Mouse (Mus musculus): ENCODE data around the gene Ano4. TPM values are rescaled to one million over a fixed set of nuclear protein-coding genes. Genes with fewer than 3 reads are reported as not detected.

Ano4 gene
- total and polyA plus RNA-seq, 3 experiments, result not detected

DNA sequence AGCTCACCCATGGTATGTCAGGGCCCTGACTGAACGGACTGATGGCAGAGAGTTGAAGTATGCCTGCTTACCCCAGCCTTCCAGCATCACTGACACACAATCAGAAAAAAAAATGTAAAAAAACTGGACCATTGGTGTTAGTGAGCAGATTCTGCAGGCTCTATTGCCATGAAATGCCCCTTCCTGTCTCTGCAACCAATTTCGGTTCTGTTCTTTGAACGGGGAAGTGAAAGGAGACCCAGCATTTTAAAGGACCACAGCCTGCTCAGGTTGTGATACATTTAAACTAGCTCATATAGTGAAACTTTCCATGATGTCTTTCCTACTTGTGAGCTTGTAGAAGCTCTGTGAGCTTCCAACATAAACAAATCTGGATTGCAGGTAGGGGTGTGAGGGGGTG is 77.2 kb downstream of the Ano4 start:
- no peaks in the 10 kb centered on the region for H3K27me3 ChIP-seq (replicated peaks)
- H3K36me3 ChIP-seq (replicated peaks in 1 of 2; ENCODE audit: control insufficient read depth in 1 of 2, insufficient read depth in 1 of 2, low read length in 1 of 2), result no peaks in the 10 kb centered on the region
- H3K4me2 ChIP-seq (ENCODE audit: insufficient read depth, low read depth, poor library complexity, severe bottlenecking), result peak overlapping the region; percentile 85
- no peak overlapping the region for H3K9ac ChIP-seq (ENCODE audit: insufficient read depth, low read depth)
- H3K27ac ChIP-seq (ENCODE audit: insufficient read depth, low read depth), result no peak overlapping the region
- TF ChIP-seq MAFK (IDR thresholded peaks at IDR 0.05; ENCODE audit: insufficient replicate concordance, low read length), result peak; percentile 39; the same call in 1 of the 2 replicates
- no peak for TF ChIP-seq NRF1 (IDR thresholded peaks at IDR 0.05; ENCODE audit: low read depth, low read length)
- peak; percentile 89 for TF ChIP-seq EP300 (IDR thresholded peaks at IDR 0.05; ENCODE audit: low read length)
- peak; percentile 26; the same call in 1 of the 2 replicates for TF ChIP-seq CHD2 (IDR thresholded peaks at IDR 0.05; ENCODE audit: low read length)
- 0 out of 2 replicates have a peak, but pooled peaks have one; percentile 39 for TF ChIP-seq ZMIZ1 (IDR thresholded peaks at IDR 0.05; ENCODE audit: low read depth, low read length)
- TF ChIP-seq BHLHE40 (IDR thresholded peaks at IDR 0.05; ENCODE audit: low read depth, low read length), result no peak
- 0 out of 2 replicates have a peak, but pooled peaks have one; percentile 22 for TF ChIP-seq E2F4 (IDR thresholded peaks at IDR 0.05; ENCODE audit: insufficient replicate concordance, low read depth, low read length)
- peak; percentile 52; the same call in 1 of the 2 replicates for TF ChIP-seq UBTF (IDR thresholded peaks at IDR 0.05; ENCODE audit: low read depth, low read length)
- 0 out of 2 replicates have a peak, but pooled peaks have one; percentile 28 for TF ChIP-seq ELF1 (IDR thresholded peaks at IDR 0.05; ENCODE audit: low read depth, low read length)
- peak; percentile 83 for TF ChIP-seq ZNF384 (IDR thresholded peaks at IDR 0.05; ENCODE audit: low read depth, low read length)
- TF ChIP-seq CTCF (conservative IDR thresholded peaks at IDR 0.05 in 1 of 2, IDR thresholded peaks at IDR 0.05 in 1 of 2; ENCODE audit: low read depth in 2 of 2, low read length in 2 of 2), result no peak
- peak; percentile 32; the same call in 1 of the 2 replicates for TF ChIP-seq JUN (IDR thresholded peaks at IDR 0.05; ENCODE audit: insufficient read depth, low read depth, low read length)
- TF ChIP-seq IRF4 (IDR thresholded peaks at IDR 0.05; ENCODE audit: low read depth, low read length), result peak; percentile 88
- 0 out of 2 replicates have a peak, but pooled peaks have one; percentile 37 for TF ChIP-seq MEF2A (IDR thresholded peaks at IDR 0.05; ENCODE audit: borderline replicate concordance, low read depth, low read length)
- 0 out of 2 replicates have a peak, but pooled peaks have one; percentile 11 for TF ChIP-seq TCF12 (IDR thresholded peaks at IDR 0.05; ENCODE audit: low read depth, low read length)
- dilution Hi-C loops (cut with MboI; ENCODE audit: extremely low pct_ligation_motif_present, extremely low pct_unique_long_range_greater_than_20kb, low sequenced_read_pairs), result no loop called here
- H3K79me2 ChIP-seq (replicated peaks; ENCODE audit: control insufficient read depth, extremely low read depth, insufficient read depth, poor library complexity, severe bottlenecking), result no peaks in the 10 kb centered on the region
- peaks cover 5 to 58% of the 10 kb centered on the region in 2 experiments; a peak in 3 of 4 replicates for H3K4me1 ChIP-seq (ENCODE audit: control insufficient read depth in 1 of 2, insufficient read depth in 2 of 2)
- no peak overlapping the region for H3K4me3 ChIP-seq (replicated peaks in 1 of 3; ENCODE audit: low read depth in 2 of 3, low read length in 2 of 3, poor library complexity in 1 of 3)
- H3K9me3 ChIP-seq (replicated peaks; ENCODE audit: low read length), result no peaks in the 10 kb centered on the region
- DNase-seq (ENCODE audit: extremely low read depth), result peak; percentile 53
- in situ Hi-C loops (cut with MboI; ENCODE audit: low pct_ligation_motif_present, low pct_unique_long_range_greater_than_20kb, low sequenced_read_pairs), result no loop called here

DNA sequence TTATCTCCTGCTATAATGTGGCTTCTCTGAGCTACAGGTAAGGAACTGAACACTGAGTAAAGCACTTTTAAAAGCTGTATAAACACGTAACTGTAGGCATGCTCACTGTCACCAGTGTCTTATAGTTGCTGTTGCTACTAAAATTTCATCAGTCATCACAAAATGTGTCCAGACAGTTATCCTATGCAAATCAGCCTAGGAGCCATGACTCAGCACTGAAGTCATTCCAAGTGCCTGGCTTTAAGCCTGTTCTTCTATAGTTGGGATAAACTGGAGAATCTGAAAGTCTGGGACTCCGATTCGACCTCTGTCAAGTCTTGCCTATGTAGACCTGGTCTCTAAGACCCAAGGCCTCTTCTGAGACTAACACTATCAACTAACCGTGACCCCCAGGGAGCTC is 81.2 kb downstream of the Ano4 start:
- dilution Hi-C loops (cut with MboI; ENCODE audit: extremely low pct_ligation_motif_present, extremely low pct_unique_long_range_greater_than_20kb, low sequenced_read_pairs) (no loop called here), in situ Hi-C loops (cut with MboI; ENCODE audit: low pct_ligation_motif_present, low pct_unique_long_range_greater_than_20kb, low sequenced_read_pairs) (no loop called here)
- H3K27me3 ChIP-seq (replicated peaks), result no peaks in the 10 kb centered on the region
- H3K36me3 ChIP-seq (replicated peaks in 1 of 2; ENCODE audit: control insufficient read depth in 1 of 2, insufficient read depth in 1 of 2, low read length in 1 of 2), result no peaks in the 10 kb centered on the region
- H3K4me1 ChIP-seq (ENCODE audit: control insufficient read depth in 1 of 2, insufficient read depth in 2 of 2), result peaks cover 1 to 33% of the 10 kb centered on the region in 2 experiments; a peak in 3 of 4 replicates
- H3K9ac ChIP-seq (ENCODE audit: insufficient read depth, low read depth), result no peak overlapping the region
- H3K4me3 ChIP-seq (replicated peaks in 1 of 3; ENCODE audit: low read depth in 2 of 3, low read length in 2 of 3, poor library complexity in 1 of 3), result no peak overlapping the region
- no peaks in the 10 kb centered on the region for H3K79me2 ChIP-seq (replicated peaks; ENCODE audit: control insufficient read depth, extremely low read depth, insufficient read depth, poor library complexity, severe bottlenecking)
- H3K9me3 ChIP-seq (replicated peaks; ENCODE audit: low read length), result no peaks in the 10 kb centered on the region
- TF ChIP-seq ZC3H11A (IDR thresholded peaks at IDR 0.05; ENCODE audit: low read depth, low read length) (no peak), TBP (conservative IDR thresholded peaks at IDR 0.05; ENCODE audit: low read depth, low read length) (no peak), POLR2A (IDR thresholded peaks at IDR 0.05; ENCODE audit: low read depth, low read length) (no peak), KAT2A (IDR thresholded peaks at IDR 0.05; ENCODE audit: insufficient replicate concordance, low read length) (no peak), JUN (IDR thresholded peaks at IDR 0.05; ENCODE audit: insufficient read depth, low read depth, low read length) (no peak), SIN3A (IDR thresholded peaks at IDR 0.05; ENCODE audit: low read length) (no peak), ELF1 (IDR thresholded peaks at IDR 0.05; ENCODE audit: low read depth, low read length) (no peak), PAX5 (IDR thresholded peaks at IDR 0.05; ENCODE audit: low read length) (no peak), ETS1 (conservative IDR thresholded peaks at IDR 0.05; ENCODE audit: low read depth, low read length) (no peak), CHD1 (IDR thresholded peaks at IDR 0.05; ENCODE audit: low read depth, low read length) (no peak), UBTF (IDR thresholded peaks at IDR 0.05; ENCODE audit: low read depth, low read length) (no peak), MAZ (IDR thresholded peaks at IDR 0.05; ENCODE audit: low read depth, low read length) (no peak), JUND (conservative IDR thresholded peaks at IDR 0.05; ENCODE audit: low read depth, low read length) (no peak), MYC (IDR thresholded peaks at IDR 0.05; ENCODE audit: low read depth, low read length) (no peak), NRF1 (IDR thresholded peaks at IDR 0.05; ENCODE audit: low read depth, low read length) (no peak), MEF2A (IDR thresholded peaks at IDR 0.05; ENCODE audit: borderline replicate concordance, low read depth, low read length) (no peak), CTCF (conservative IDR thresholded peaks at IDR 0.05 in 1 of 2, IDR thresholded peaks at IDR 0.05 in 1 of 2; ENCODE audit: low read depth in 2 of 2, low read length in 2 of 2) (no peak)
- no peak overlapping the region for H3K4me2 ChIP-seq (ENCODE audit: insufficient read depth, low read depth, poor library complexity, severe bottlenecking)
- no peak for DNase-seq (ENCODE audit: extremely low read depth)
- H3K27ac ChIP-seq (ENCODE audit: insufficient read depth, low read depth), result no peak overlapping the region

All from CH12.LX (cell line).